Mouse (Mus musculus): ENCODE results near the gene Hist1h1b.

DNA sequence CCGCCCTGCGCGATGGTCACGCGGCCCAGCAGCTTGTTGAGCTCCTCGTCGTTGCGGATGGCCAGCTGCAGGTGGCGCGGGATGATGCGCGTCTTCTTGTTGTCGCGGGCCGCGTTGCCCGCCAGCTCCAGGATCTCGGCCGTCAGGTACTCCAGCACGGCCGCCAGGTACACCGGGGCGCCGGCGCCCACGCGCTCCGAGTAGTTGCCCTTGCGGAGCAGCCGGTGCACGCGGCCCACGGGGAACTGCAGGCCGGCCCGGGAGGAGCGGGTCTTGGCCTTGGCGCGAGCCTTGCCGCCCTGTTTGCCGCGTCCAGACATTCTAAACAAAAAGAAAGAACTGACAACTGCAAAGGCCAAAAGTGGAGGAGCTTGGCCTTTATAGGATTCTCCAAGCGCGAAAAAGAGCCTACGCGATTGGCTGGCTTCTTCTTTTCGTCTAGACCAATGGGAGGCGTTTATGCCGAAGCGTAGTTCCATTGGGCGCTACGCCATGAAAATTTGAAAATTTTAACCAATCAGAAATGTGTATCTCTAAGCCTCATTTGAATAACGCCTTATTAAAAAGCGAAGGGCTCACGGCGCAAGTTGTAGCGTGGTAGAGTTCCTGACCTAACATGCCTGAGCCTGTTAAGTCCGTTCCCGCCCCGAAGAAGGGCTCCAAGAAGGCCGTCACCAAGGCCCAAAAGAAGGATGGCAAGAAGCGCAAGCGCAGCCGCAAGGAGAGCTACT is 6.6 kb upstream of the Hist1h1b start, which contains the start of the genes Hist1h2an and Hist1h2bp:
- TF ChIP-seq CTCF (IDR thresholded peaks at IDR 0.05; ENCODE audit: low read depth) = 0 out of 2 replicates have a peak, but pooled peaks have one; percentile 9
- peak; percentile 52; the same call in 1 of the 2 replicates for TF ChIP-seq EP300 (IDR thresholded peaks at IDR 0.05; ENCODE audit: low read depth)
